Mouse (Mus musculus) liver, embryonic 15.5 days (tissue): ENCODE measurements around the gene 9230112D13Rik. TPM values are rescaled to one million over a fixed set of nuclear protein-coding genes. Genes with fewer than 3 reads are reported as not detected.

Experiments
- ATAC-seq: fragments of 200-750 bp; cut with Nextera tagmentation; 2 replicates; pipeline ENCODE4 v1.8.0; 2017; ENCODE audit warnings: moderate number of reproducible peaks, mild to moderate bottlenecking, moderate library complexity; ENCODE audit not compliant: insufficient read depth
- H3K27ac ChIP-seq: fragments of 300-500 bp; sonication (generic); replicated peaks from 2 replicates; pipeline ENCODE4 v1.5.1; 2015; ENCODE audit warnings: mild to moderate bottlenecking, inconsistent platforms
- H3K27me3 ChIP-seq: fragments of 300-500 bp; sonication (generic); 2 replicates; pipeline ENCODE4 v1.6.1; 2015; ENCODE audit warnings: mild to moderate bottlenecking, inconsistent platforms
- H3K36me3 ChIP-seq: fragments of 300-500 bp; sonication (generic); replicated peaks from 2 replicates; pipeline ENCODE4 v1.6.1; 2015; ENCODE audit warnings: moderate library complexity, mild to moderate bottlenecking, inconsistent platforms
- H3K4me1 ChIP-seq: fragments of 300-500 bp; sonication (generic); replicated peaks from 2 replicates; pipeline ENCODE4 v1.6.1; 2015; ENCODE audit warnings: inconsistent platforms
- H3K4me2 ChIP-seq: fragments of 300-500 bp; sonication (generic); 2 replicates; pipeline ENCODE4 v1.6.1; 2015; ENCODE audit warnings: moderate library complexity, mild to moderate bottlenecking, inconsistent platforms
- H3K4me3 ChIP-seq: fragments of 300-500 bp; sonication (generic); replicated peaks from 2 replicates; pipeline ENCODE4 v1.5.1; 2015; ENCODE audit warnings: mild to moderate bottlenecking, inconsistent platforms
- H3K9ac ChIP-seq: fragments of 300-500 bp; sonication (generic); 2 replicates; pipeline ENCODE4 v1.6.1; 2015; ENCODE audit warnings: moderate library complexity, mild to moderate bottlenecking, inconsistent platforms
- H3K9me3 ChIP-seq: fragments of 300-500 bp; sonication (generic); replicated peaks from 2 replicates; pipeline ENCODE4 v1.6.1; 2016; ENCODE audit warnings: inconsistent platforms
- WGBS: fragments of 180-500 bp; shearing (Covaris S2); methylation state at CpG from one replicate; pipeline ENCODE4 v1.1.7; 2015; ENCODE audit warnings: mixed read lengths; ENCODE audit not compliant: insufficient replicate concordance; 5-methylcytosine and 5-hydroxymethylcytosine counted together
- polyA plus RNA-seq: library from polyadenylated mRNA; unstranded; fragments of >200 nt; fragmentation: Nextera tagmentation; extraction: Ambion mirVana; gene quantifications from 2 replicates; pipeline ENCODE4 v1.2.1, GENCODE M21; 2015

The 9230112D13Rik gene
- polyA plus RNA-seq, 1 experiment from 2014 or later = not detected

- Histone ChIP-seq H3K4me2 (no peak overlapping the region), H3K27ac (no peak overlapping the region), H3K36me3 (no peaks in the 10 kb centered on the region), H3K4me1 (peaks cover 11% of the 10 kb centered on the region), H3K9ac (no peak overlapping the region), H3K4me3 (no peak overlapping the region), H3K9me3 (no peaks in the 10 kb centered on the region), H3K27me3 (peaks cover 73% of the 10 kb centered on the region)
- no peak for ATAC-seq
- 59% methylated on average over 4 of the region's 4 CpGs for WGBS
Measured at GRCm38 (mm10) chr14:34499664-34500063, 22.9 kb downstream of the 9230112D13Rik start.

- Histone ChIP-seq H3K4me1 (0 out of 2 replicates have a peak, but pooled peaks cover 5% of the 10 kb centered on the region), H3K4me3 (no peak overlapping the region), H3K9me3 (no peaks in the 10 kb centered on the region), H3K4me2 (no peak overlapping the region), H3K9ac (no peak overlapping the region), H3K27me3 (peaks cover 49% of the 10 kb centered on the region), H3K36me3 (no peaks in the 10 kb centered on the region), H3K27ac (no peak overlapping the region)
- 48% methylated on average over 3 of the region's 3 CpGs for whole genome bisulfite sequencing
- ATAC-seq = no peak
Measured at GRCm38 (mm10) chr14:34497346-34497745, 25.3 kb downstream of the 9230112D13Rik start.

GRCm38 (mm10) chr14:34493682-34494081, 28.9 kb downstream of the 9230112D13Rik start:
- Histone ChIP-seq H3K27ac (no peak overlapping the region), H3K9ac (no peak overlapping the region), H3K4me3 (no peak overlapping the region), H3K27me3 (peaks cover 17% of the 10 kb centered on the region; the same call in 1 of the 2 replicates), H3K9me3 (no peaks in the 10 kb centered on the region), H3K4me1 (0 out of 2 replicates have a peak, but pooled peaks cover 3% of the 10 kb centered on the region), H3K36me3 (no peaks in the 10 kb centered on the region), H3K4me2 (no peak overlapping the region)
- 57% methylated on average over 3 of the region's 3 CpGs for WGBS
- no peak for ATAC-seq

GRCm38 (mm10) chr14:34492688-34493087, 29.9 kb downstream of the 9230112D13Rik start:
- H3K9me3 ChIP-seq = no peaks in the 10 kb centered on the region
- no peak overlapping the region for H3K4me2 ChIP-seq
- H3K4me1 ChIP-seq = 0 out of 2 replicates have a peak, but pooled peaks cover 3% of the 10 kb centered on the region
- no peak for ATAC-seq
- WGBS = 35% methylated on average over 2 of the region's 2 CpGs
- no peak overlapping the region for H3K27ac ChIP-seq
- H3K9ac ChIP-seq = no peak overlapping the region
- no peak overlapping the region for H3K4me3 ChIP-seq
- no peaks in the 10 kb centered on the region for H3K36me3 ChIP-seq
- peaks cover 7% of the 10 kb centered on the region; the same call in 1 of the 2 replicates for H3K27me3 ChIP-seq

GRCm38 (mm10) chr14:34490965-34491364, 31.6 kb downstream of the 9230112D13Rik start:
- Histone ChIP-seq H3K4me1 (0 out of 2 replicates have a peak, but pooled peaks cover 3% of the 10 kb centered on the region), H3K27ac (no peak overlapping the region), H3K4me3 (no peak overlapping the region), H3K4me2 (no peak overlapping the region), H3K9ac (no peak overlapping the region), H3K9me3 (no peaks in the 10 kb centered on the region), H3K36me3 (no peaks in the 10 kb centered on the region), H3K27me3 (peaks cover 7% of the 10 kb centered on the region; the same call in 1 of the 2 replicates)
- WGBS = 30% methylated on average over 1 of the region's 1 CpGs
- ATAC-seq = no peak

GRCm38 (mm10) chr14:34489928-34490327, 32.7 kb downstream of the 9230112D13Rik start:
- Histone ChIP-seq H3K27me3 (peaks cover 4% of the 10 kb centered on the region; the same call in 1 of the 2 replicates), H3K4me2 (peak overlapping the region; percentile 35; the same call in 1 of the 2 replicates), H3K4me1 (0 out of 2 replicates have a peak, but pooled peaks cover 3% of the 10 kb centered on the region), H3K9me3 (no peaks in the 10 kb centered on the region), H3K4me3 (no peak overlapping the region), H3K36me3 (no peaks in the 10 kb centered on the region), H3K9ac (no peak overlapping the region), H3K27ac (peak overlapping the region; percentile 59; the same call in 1 of the 2 replicates)
- 34% methylated on average over 2 of the region's 2 CpGs for WGBS
- ATAC-seq = 0 out of 2 replicates have a peak, but pooled peaks have one; percentile 49

GRCm38 (mm10) chr14:34486169-34486568, 36.4 kb downstream of the 9230112D13Rik start:
- Histone ChIP-seq H3K36me3 (no peaks in the 10 kb centered on the region), H3K27me3 (peaks cover 4% of the 10 kb centered on the region; the same call in 1 of the 2 replicates), H3K4me3 (no peak overlapping the region), H3K27ac (no peak overlapping the region), H3K9me3 (no peaks in the 10 kb centered on the region), H3K9ac (no peak overlapping the region), H3K4me1 (0 out of 2 replicates have a peak, but pooled peaks cover 3% of the 10 kb centered on the region), H3K4me2 (no peak overlapping the region)
- WGBS = 54% methylated on average over 8 of the region's 8 CpGs
- no peak for ATAC-seq

- Histone ChIP-seq H3K27me3 (peaks cover under 1% of the 10 kb centered on the region; the same call in 1 of the 2 replicates), H3K4me1 (no peaks in the 10 kb centered on the region), H3K27ac (no peak overlapping the region), H3K36me3 (no peaks in the 10 kb centered on the region), H3K4me2 (no peak overlapping the region), H3K9me3 (no peaks in the 10 kb centered on the region), H3K9ac (no peak overlapping the region), H3K4me3 (no peak overlapping the region)
- 66% methylated on average over 6 of the region's 6 CpGs for WGBS
- no peak for ATAC-seq
Measured at GRCm38 (mm10) chr14:34483469-34484341, 38.9 kb downstream of the 9230112D13Rik start.

- no peak overlapping the region for H3K9ac ChIP-seq
- ATAC-seq = no peak
- no peak overlapping the region for H3K4me3 ChIP-seq
- no peak overlapping the region for H3K27ac ChIP-seq
- no peaks in the 10 kb centered on the region for H3K36me3 ChIP-seq
- H3K4me1 ChIP-seq = 0 out of 2 replicates have a peak, but pooled peaks cover 5% of the 10 kb centered on the region
- no peak overlapping the region for H3K4me2 ChIP-seq
- H3K27me3 ChIP-seq = no peaks in the 10 kb centered on the region
- H3K9me3 ChIP-seq = no peaks in the 10 kb centered on the region
Measured at GRCm38 (mm10) chr14:34471591-34471990, 51.0 kb downstream of the 9230112D13Rik start.

- H3K36me3 ChIP-seq = no peaks in the 10 kb centered on the region
- WGBS = 49% methylated on average over 3 of the region's 3 CpGs
- H3K4me1 ChIP-seq = no peaks in the 10 kb centered on the region
- no peak for ATAC-seq
- H3K27me3 ChIP-seq = no peaks in the 10 kb centered on the region
- no peak overlapping the region for H3K27ac ChIP-seq
- no peak overlapping the region for H3K4me3 ChIP-seq
- no peak overlapping the region for H3K9ac ChIP-seq
- H3K4me2 ChIP-seq = no peak overlapping the region
- H3K9me3 ChIP-seq = no peaks in the 10 kb centered on the region
Measured at GRCm38 (mm10) chr14:34466291-34466690, 56.3 kb downstream of the 9230112D13Rik start.
